Mouse (Mus musculus) hindbrain, embryonic 16.5 days (tissue): ENCODE data around the gene Apol11b. TPM values are rescaled to one million over a fixed set of nuclear protein-coding genes. Genes with fewer than 3 reads are reported as not detected.
"Not testable (repeated sequence)": the region's sequence is repeated elsewhere in the genome, so short reads cannot be mapped to it uniquely, and the experiment has no call there.

Experiments
- ATAC-seq: fragments of 200-750 bp; cut with Nextera tagmentation; 2 replicates; pipeline ENCODE4 v1.8.0; 2017; ENCODE audit warnings: moderate TSS enrichment, moderate library complexity
- H3K27ac ChIP-seq: fragments of 300-500 bp; sonication (generic); 2 replicates; pipeline ENCODE4 v1.5.1; 2014; ENCODE audit warnings: low read depth, mild to moderate bottlenecking, control low read depth, low read length, moderate library complexity
- H3K27me3 ChIP-seq: fragments of 300-500 bp; sonication (generic); replicated peaks from 2 replicates; pipeline ENCODE4 v1.6.1; 2014; ENCODE audit warnings: low read length; ENCODE audit not compliant: control insufficient read depth, insufficient read depth
- H3K36me3 ChIP-seq: fragments of 300-500 bp; sonication (generic); 2 replicates; pipeline ENCODE4 v1.6.1; 2014; ENCODE audit warnings: mild to moderate bottlenecking, low read length, moderate library complexity, mixed read lengths; ENCODE audit not compliant: control insufficient read depth, insufficient read depth
- H3K4me1 ChIP-seq: fragments of 300-500 bp; sonication (generic); 2 replicates; pipeline ENCODE4 v1.6.1; 2014; ENCODE audit warnings: low read depth, low read length; ENCODE audit not compliant: control insufficient read depth, insufficient read depth
- H3K4me2 ChIP-seq: fragments of 300-500 bp; sonication (generic); 2 replicates; pipeline ENCODE4 v1.6.1; 2014; ENCODE audit warnings: mild to moderate bottlenecking, low read length, control low read depth, moderate library complexity
- H3K4me3 ChIP-seq: fragments of 300-500 bp; sonication (generic); 2 replicates; pipeline ENCODE4 v1.5.1; 2014; ENCODE audit warnings: mild to moderate bottlenecking, low read length, control low read depth, moderate library complexity
- H3K9ac ChIP-seq: fragments of 300-500 bp; sonication (generic); 2 replicates; pipeline ENCODE4 v1.6.1; 2014; ENCODE audit warnings: low read depth, mild to moderate bottlenecking, control low read depth, low read length, moderate library complexity
- H3K9me3 ChIP-seq: fragments of 300-500 bp; sonication (generic); 2 replicates; pipeline ENCODE4 v1.6.1; 2014; ENCODE audit warnings: mild to moderate bottlenecking, low read length, moderate library complexity; ENCODE audit not compliant: control insufficient read depth
- WGBS: fragments of 180-500 bp; shearing (Covaris S2); extraction: QIAGEN DNeasy Blood & Tissue Kit; methylation state at CpG from one replicate; pipeline ENCODE4 v1.1.7; 2014; 5-methylcytosine and 5-hydroxymethylcytosine counted together
- polyA plus RNA-seq: library from polyadenylated mRNA; unstranded; fragments of >200 nt; fragmentation: Nextera tagmentation; extraction: Ambion mirVana; gene quantifications from 2 replicates; pipeline ENCODE4 v1.2.1, GENCODE M21; 2015

Gene Apol11b
- polyA plus RNA-seq: not detected in 2 replicates

- not testable (repeated sequence) for H3K4me2 ChIP-seq, H3K27ac ChIP-seq, H3K4me3 ChIP-seq, H3K27me3 ChIP-seq, H3K4me1 ChIP-seq, H3K9me3 ChIP-seq, H3K36me3 ChIP-seq, H3K9ac ChIP-seq, ATAC-seq
- whole genome bisulfite sequencing: 77% methylated on average over 2 of the region's 2 CpGs
These were observed at the start of gene Apol11b for GRCm38 (mm10) chr15:77643176-77643575. Gene Apol11b (minus strand): TSS chr15:77643286.

DNA sequence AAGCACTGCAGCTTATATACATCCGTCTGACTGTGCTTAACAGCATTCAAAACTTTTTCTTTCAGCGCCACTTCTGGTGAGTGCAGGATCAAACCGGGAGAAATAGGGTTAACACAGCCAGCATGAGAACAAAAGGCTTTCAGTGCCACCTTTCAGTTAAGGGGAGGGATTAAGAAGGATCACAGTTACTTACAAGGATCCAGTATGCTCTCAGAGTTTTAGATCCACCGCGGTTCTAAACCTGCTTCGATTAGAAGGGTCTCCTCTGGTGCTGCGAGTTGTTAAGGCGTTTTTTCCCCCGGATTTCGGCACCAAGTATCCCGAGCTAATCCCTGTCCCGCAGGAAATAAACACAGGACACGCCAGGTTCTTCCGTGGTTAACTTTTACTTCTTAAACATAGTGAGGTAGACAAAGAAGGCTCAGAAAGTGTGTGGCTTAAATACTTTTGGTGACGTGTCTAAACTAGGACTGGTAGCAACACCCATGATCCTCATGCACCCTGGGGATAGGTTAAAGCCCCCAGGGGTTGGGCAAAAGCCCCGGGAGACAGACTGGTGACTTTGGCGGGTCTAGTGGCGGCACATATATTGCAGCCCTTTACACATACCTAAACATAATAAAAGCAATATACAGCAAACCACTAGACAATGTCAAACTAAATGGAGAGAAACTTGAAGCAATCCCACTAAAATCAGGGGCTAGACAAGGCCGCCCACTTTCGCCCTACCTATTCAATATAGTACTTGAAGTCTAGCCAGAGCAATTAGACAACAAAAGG, 48.6 kb upstream of the Apol11b start:
- Histone ChIP-seq H3K4me2 (peak overlapping the region; percentile 35), H3K4me3 (peak overlapping the region; percentile 3; the same call in 1 of the 2 replicates)
- not testable (repeated sequence) for H3K9me3 ChIP-seq, H3K27ac ChIP-seq, H3K4me1 ChIP-seq, H3K9ac ChIP-seq, H3K27me3 ChIP-seq, ATAC-seq, H3K36me3 ChIP-seq
- WGBS: 10% methylated on average over 19 of the region's 20 CpGs

- H3K9me3 ChIP-seq, H3K27me3 ChIP-seq, H3K27ac ChIP-seq, H3K9ac ChIP-seq, H3K4me1 ChIP-seq, H3K4me3 ChIP-seq, H3K36me3 ChIP-seq, H3K4me2 ChIP-seq, ATAC-seq: not testable (repeated sequence)
- WGBS: 3% methylated on average over 8 of the region's 11 CpGs
These were observed 40.9 kb upstream of the Apol11b start for GRCm38 (mm10) chr15:77683944-77684343.

DNA sequence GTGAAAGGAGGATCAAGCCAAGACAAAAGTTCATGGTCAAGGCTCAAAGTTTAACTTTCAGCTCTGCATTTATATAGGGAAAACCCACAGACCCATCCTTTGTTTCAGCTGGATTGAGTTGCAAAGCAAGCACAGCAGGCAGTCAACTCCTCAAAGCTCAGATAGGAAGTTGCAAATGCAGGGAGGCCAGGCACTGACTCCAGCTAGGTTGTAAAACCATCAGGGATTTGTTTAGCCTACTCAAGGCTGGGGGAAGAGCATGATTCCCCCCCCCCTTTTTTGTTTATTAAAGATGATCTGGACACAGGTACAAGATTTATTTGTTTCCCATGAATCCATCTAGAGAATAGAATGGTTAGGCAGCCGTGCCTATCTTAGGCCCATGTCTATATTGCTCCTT, 31.0 kb upstream of the Apol11b start:
- not testable (repeated sequence) for H3K36me3 ChIP-seq, H3K27me3 ChIP-seq, ATAC-seq, H3K27ac ChIP-seq, H3K9ac ChIP-seq, H3K4me3 ChIP-seq, H3K4me2 ChIP-seq, H3K9me3 ChIP-seq, H3K4me1 ChIP-seq
- WGBS: 63% methylated on average over 1 of the region's 1 CpGs

- ATAC-seq, H3K4me3 ChIP-seq, H3K27me3 ChIP-seq, H3K9me3 ChIP-seq, H3K4me2 ChIP-seq, H3K36me3 ChIP-seq, H3K27ac ChIP-seq, H3K9ac ChIP-seq, H3K4me1 ChIP-seq: not testable (repeated sequence)
- 93% methylated on average over 2 of the region's 2 CpGs for WGBS
These were observed 18.8 kb upstream of the Apol11b start for GRCm38 (mm10) chr15:77661841-77662240.

GRCm38 (mm10) chr15:77659773-77660172, 16.7 kb upstream of the Apol11b start:
- H3K36me3 ChIP-seq, H3K27ac ChIP-seq, H3K9me3 ChIP-seq, H3K27me3 ChIP-seq, H3K9ac ChIP-seq, H3K4me2 ChIP-seq, H3K4me1 ChIP-seq, H3K4me3 ChIP-seq, ATAC-seq: not testable (repeated sequence)
- WGBS: 83% methylated on average over 1 of the region's 1 CpGs

DNA sequence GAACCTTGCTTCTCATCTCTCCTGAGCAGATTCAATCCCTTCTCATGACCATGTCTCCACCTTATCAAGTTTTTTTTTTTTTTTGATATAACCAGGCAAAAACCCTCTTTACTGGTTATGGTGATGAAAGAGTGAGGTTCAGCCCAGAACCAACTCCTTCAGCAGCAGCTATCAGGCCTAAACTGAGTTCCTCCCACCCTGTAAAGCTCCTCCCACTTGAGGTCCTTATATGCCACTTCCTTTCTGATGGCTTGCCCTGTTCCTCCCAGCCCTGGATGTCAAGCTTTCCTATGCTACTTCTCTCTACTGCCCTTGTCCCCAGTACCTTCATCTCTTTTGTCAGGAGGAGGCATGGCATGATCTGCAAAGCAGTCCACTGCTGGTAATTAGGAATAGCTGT, 8.1 kb upstream of the Apol11b start:
- not testable (repeated sequence) for H3K27ac ChIP-seq, H3K4me2 ChIP-seq, H3K9me3 ChIP-seq, H3K9ac ChIP-seq, H3K4me3 ChIP-seq, H3K27me3 ChIP-seq, H3K4me1 ChIP-seq, ATAC-seq, H3K36me3 ChIP-seq

- not testable (repeated sequence) for H3K4me2 ChIP-seq, H3K27me3 ChIP-seq, ATAC-seq, H3K4me3 ChIP-seq, H3K36me3 ChIP-seq, H3K27ac ChIP-seq, H3K4me1 ChIP-seq, H3K9me3 ChIP-seq, H3K9ac ChIP-seq
- 86% methylated on average over 3 of the region's 3 CpGs for WGBS
These were observed 13.3 kb downstream of the Apol11b start for GRCm38 (mm10) chr15:77629822-77630221.

- not testable (repeated sequence) for H3K9ac ChIP-seq, H3K4me2 ChIP-seq, H3K27me3 ChIP-seq, H3K4me3 ChIP-seq, H3K36me3 ChIP-seq, H3K9me3 ChIP-seq, H3K4me1 ChIP-seq, H3K27ac ChIP-seq, ATAC-seq
- WGBS: 67% methylated on average over 7 of the region's 9 CpGs
These were observed 14.4 kb downstream of the Apol11b start for GRCm38 (mm10) chr15:77628647-77629046.
